ENCODE assay signal across 15 mouse cellular contexts in the genomic region with DNA sequence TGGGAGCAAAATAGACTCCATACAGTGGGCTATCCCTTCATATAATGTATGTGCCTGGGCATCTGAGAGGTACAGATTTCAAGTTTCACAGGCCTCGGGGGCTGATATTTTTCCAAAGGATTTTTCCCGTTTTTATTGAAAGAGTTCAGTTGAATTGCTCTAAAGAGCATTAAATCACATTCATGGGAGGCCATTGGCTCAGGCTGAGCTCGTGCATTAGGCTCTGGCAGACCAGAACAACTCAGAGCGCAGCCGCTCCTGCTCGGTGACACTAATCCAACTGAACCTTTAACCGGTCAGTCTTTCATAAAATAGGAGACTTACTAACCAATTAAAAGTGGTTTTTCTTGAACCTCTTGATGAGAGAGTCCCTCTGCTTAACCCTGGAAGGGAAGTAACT.
"Had no signal": no experiment of that assay in that cellular context is flagged by ENCODE, and none has a peak within 500 bp of the region (broad histone marks: within the 10 kb centered on the region; RNA-seq: fewer than 3 reads in every experiment).

No protein-coding gene starts in this region.

- H3K4me2 ChIP-seq: liver, embryonic 11.5 days; lung, embryonic 14.5 days; neural tube, embryonic 15.5 days had no signal

- H3K4me3 ChIP-seq: midbrain, embryonic 10.5 days; myocyte; neural tube, embryonic 15.5 days had no signal

- DNase-seq: kidney, adult 11 months; kidney, adult 9 months; kidney, postnatal 36 days; lung, embryonic 14.5 days; lung, postnatal 10 days; lung, postnatal 4 days; right cerebral cortex, postnatal 4 days; spleen, adult 18-20 months; thymus, adult 18-20 months; thymus, postnatal 14 days had no signal

- H3K36me3 ChIP-seq: midbrain, embryonic 10.5 days; neural tube, embryonic 15.5 days had no signal

- H3K27ac ChIP-seq: kidney, postnatal 0 days; midbrain, embryonic 10.5 days; neural tube, embryonic 15.5 days had no signal

- H3K9me3 ChIP-seq: midbrain, embryonic 10.5 days; neural tube, embryonic 15.5 days had no signal

- H3K9ac ChIP-seq: lung, embryonic 14.5 days; neural tube, embryonic 15.5 days had no signal
